Mouse (Mus musculus) hindbrain, embryonic 14.5 days (tissue): ENCODE data around the gene Ap1m1. TPM values are rescaled to one million over a fixed set of nuclear protein-coding genes. Genes with fewer than 3 reads are reported as not detected.

Source experiments
- ATAC-seq: fragments of 200-750 bp; cut with Nextera tagmentation; 2 replicates; pipeline ENCODE4 v1.8.0; 2017; ENCODE audit warnings: moderate number of reproducible peaks, mild to moderate bottlenecking, moderate TSS enrichment, moderate library complexity; ENCODE audit not compliant: low FRiP score
- DNase-seq: peaks from one replicate; pipeline ENCODE4 v3.0.0-alpha.2; 2015; ENCODE audit warnings: low spot score
- H3K27ac ChIP-seq: fragments of 300-500 bp; sonication (generic); 2 replicates; pipeline ENCODE4 v1.5.1; 2014; ENCODE audit warnings: mild to moderate bottlenecking, moderate library complexity
- H3K27me3 ChIP-seq: fragments of 300-500 bp; sonication (generic); 2 replicates; pipeline ENCODE4 v1.6.1; 2014; ENCODE audit warnings: mild to moderate bottlenecking, low read length, mixed read lengths; ENCODE audit not compliant: control insufficient read depth, insufficient read depth
- H3K36me3 ChIP-seq: fragments of 300-500 bp; sonication (generic); replicated peaks from 2 replicates; pipeline ENCODE4 v1.6.1; 2014; ENCODE audit not compliant: control insufficient read depth, insufficient read depth
- H3K4me1 ChIP-seq: fragments of 300-500 bp; sonication (generic); replicated peaks from 2 replicates; pipeline ENCODE4 v1.6.1; 2014; ENCODE audit warnings: antibody characterized with exemption, low read length, mixed read lengths; ENCODE audit not compliant: control insufficient read depth, insufficient read depth
- H3K4me2 ChIP-seq: fragments of 300-500 bp; sonication (generic); replicated peaks from 2 replicates; pipeline ENCODE4 v1.6.1; 2014; ENCODE audit warnings: mild to moderate bottlenecking, moderate library complexity
- H3K4me3 ChIP-seq: fragments of 300-500 bp; sonication (generic); replicated peaks from 2 replicates; pipeline ENCODE4 v1.5.1; 2014; ENCODE audit warnings: mild to moderate bottlenecking, low read length
- H3K9ac ChIP-seq: fragments of 300-500 bp; sonication (generic); 2 replicates; pipeline ENCODE4 v1.6.1; 2014
- H3K9me3 ChIP-seq: fragments of 300-500 bp; sonication (generic); 2 replicates; pipeline ENCODE4 v1.6.1; 2016; ENCODE audit warnings: low read length; ENCODE audit not compliant: control insufficient read depth
- WGBS: fragments of 180-500 bp; shearing (Covaris S2); extraction: QIAGEN DNeasy Blood & Tissue Kit; methylation state at CpG from one replicate; pipeline ENCODE4 v1.1.7; 2014; 5-methylcytosine and 5-hydroxymethylcytosine counted together
- polyA plus RNA-seq: library from polyadenylated mRNA; unstranded; fragments of >200 nt; fragmentation: Nextera tagmentation; extraction: Ambion mirVana; gene quantifications from 2 replicates; pipeline ENCODE4 v1.2.1, GENCODE M21; 2014

The Ap1m1 gene
- polyA plus RNA-seq, 1 experiment from 2014 or later = 212 TPM

DNA sequence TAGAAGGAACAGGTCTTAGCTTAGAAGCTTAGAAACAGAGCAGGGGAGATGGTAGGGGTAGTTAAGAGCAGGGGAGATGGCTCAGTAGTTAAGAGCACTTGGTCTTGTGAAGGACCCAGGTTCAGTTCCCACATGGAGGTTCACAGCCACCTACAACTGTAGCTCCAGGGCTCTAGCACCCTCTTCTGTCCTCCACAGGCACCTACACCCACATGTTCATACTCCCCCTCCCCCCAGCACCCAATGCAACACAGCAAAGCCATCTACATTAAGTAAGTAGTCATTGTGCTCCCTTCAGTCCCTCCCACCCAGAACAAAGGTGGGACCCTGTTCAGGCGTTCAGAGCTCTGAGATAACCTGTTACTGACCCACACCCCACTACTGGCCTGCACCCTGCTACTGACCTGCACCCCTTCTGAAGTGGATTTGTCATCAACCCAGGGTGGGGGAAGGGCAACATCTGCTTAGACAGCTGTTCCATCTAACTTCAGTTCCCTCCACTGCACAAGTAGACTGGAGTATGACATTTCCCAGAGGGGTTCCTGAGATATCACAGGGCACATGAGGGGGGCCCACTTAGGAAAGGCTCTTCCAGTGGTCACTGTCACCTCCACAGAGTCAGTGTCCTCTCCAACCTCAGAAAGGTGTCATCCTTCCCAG lies 33.4 kb downstream of the Ap1m1 start:
- H3K27ac ChIP-seq = no peak overlapping the region
- no peak; the same call in 1 of the 2 replicates for ATAC-seq

DNA sequence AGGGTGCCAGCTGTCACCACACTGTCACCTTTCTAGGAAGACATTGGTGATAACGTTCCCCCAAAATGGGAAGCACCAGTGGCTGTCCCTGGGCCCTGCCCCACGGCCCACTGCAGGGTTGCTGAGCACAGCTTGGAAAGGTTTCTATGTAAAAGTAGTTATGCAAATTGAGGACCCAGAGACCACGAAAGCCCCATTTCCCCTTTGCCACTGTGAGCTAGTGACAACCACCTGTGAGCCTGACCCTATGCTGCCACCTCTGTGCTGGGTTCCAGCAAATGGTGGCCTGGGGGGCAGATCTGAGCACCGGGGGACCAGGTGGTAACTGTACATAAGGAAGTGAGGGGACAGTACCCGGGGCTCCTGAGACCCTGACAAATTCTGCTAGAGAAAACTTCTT lies 34.0 kb downstream of the Ap1m1 start:
- no peaks in the 10 kb centered on the region for H3K9me3 ChIP-seq
- no peaks in the 10 kb centered on the region for H3K27me3 ChIP-seq
- no peaks in the 10 kb centered on the region for H3K4me1 ChIP-seq
- no peak overlapping the region for H3K27ac ChIP-seq
- ATAC-seq (no peak), DNase-seq (no peak)
- H3K4me3 ChIP-seq = no peak overlapping the region
- 75% methylated on average over 5 of the region's 5 CpGs for WGBS
- no peak overlapping the region for H3K4me2 ChIP-seq
- H3K9ac ChIP-seq = no peak overlapping the region
- H3K36me3 ChIP-seq = no peaks in the 10 kb centered on the region

More for the DNA sequence above, 33.4 kb downstream of the Ap1m1 start:
- H3K4me2 ChIP-seq = no peak overlapping the region
- H3K4me3 ChIP-seq = no peak overlapping the region
- H3K27me3 ChIP-seq = no peaks in the 10 kb centered on the region
- no peaks in the 10 kb centered on the region for H3K4me1 ChIP-seq
- no peaks in the 10 kb centered on the region for H3K36me3 ChIP-seq
- DNase-seq = no peak
- H3K9me3 ChIP-seq = no peaks in the 10 kb centered on the region
- WGBS = 78% methylated on average over 1 of the region's 1 CpGs
- H3K9ac ChIP-seq = no peak overlapping the region

DNA sequence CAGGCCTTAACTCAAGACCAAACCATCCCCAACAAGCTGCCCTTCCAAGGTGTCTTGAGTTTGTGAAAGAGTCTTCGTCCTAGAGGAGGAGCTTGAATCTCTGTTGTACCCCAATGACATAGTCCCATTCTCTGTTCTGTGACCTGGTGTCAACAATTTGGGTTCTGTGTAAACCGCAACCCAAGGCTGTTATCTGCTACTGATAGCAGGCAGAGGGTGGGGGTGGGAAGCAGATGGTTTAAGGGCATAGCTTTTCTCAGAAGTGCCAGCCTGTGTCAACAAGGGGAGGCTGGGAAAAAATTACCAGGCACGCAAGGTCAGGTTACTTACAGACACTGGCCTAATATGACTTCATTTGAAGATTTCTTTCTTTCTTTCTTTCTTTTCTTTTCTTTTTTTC lies 37.4 kb downstream of the Ap1m1 start:
- no peak for ATAC-seq
- no peak overlapping the region for H3K4me2 ChIP-seq
- H3K9me3 ChIP-seq = no peaks in the 10 kb centered on the region
- WGBS = 90% methylated on average over 3 of the region's 3 CpGs
- H3K36me3 ChIP-seq = no peaks in the 10 kb centered on the region
- no peak for DNase-seq
- no peaks in the 10 kb centered on the region for H3K27me3 ChIP-seq
- no peaks in the 10 kb centered on the region for H3K4me1 ChIP-seq
- H3K4me3 ChIP-seq = no peak overlapping the region
- no peak overlapping the region for H3K9ac ChIP-seq
- no peak overlapping the region for H3K27ac ChIP-seq

DNA sequence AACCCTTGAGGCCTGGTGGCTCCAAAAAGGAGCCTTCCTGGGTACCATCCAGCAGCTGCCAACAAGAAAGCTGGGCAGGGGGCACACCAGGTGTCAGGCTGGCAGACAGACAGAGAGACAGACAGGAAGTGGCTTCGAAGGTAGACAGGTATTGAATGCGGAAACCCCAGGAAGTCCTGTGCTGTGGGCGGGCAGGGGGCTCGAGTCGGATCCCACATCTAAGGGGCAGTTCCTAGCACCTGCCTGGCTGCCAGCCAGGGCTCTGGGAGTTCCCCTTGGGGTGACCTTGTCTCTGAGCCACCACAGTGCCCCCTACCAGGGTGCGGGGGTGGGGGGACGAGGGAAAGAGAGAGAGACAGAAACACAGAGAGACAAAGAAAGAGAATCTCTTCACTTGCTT lies 39.3 kb downstream of the Ap1m1 start:
- Histone ChIP-seq H3K27me3 (no peaks in the 10 kb centered on the region), H3K4me3 (no peak overlapping the region), H3K27ac (no peak overlapping the region), H3K9me3 (no peaks in the 10 kb centered on the region), H3K36me3 (no peaks in the 10 kb centered on the region), H3K9ac (no peak overlapping the region), H3K4me1 (no peaks in the 10 kb centered on the region), H3K4me2 (no peak overlapping the region)
- WGBS = 76% methylated on average over 7 of the region's 7 CpGs
- DNase-seq (no peak), ATAC-seq (no peak)

DNA sequence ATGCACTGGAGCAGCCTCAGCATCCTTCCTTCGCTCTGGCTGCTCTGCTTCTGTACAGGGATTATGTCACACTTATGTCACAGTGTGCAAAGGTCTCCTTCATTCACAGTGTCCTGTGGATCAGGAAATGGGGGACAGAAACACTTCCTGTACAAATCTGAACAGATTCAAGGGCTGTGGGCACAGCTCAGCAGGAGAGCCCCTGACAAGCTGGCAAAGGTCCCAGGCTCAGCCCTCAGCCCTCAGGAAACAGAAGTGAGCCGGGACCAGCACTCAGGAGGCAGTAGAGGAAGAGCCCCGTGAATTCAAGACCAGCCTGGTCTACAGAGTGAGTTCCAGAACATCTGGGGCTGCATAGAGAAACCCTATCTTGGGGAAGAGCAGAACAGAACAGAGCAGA lies 41.8 kb downstream of the Ap1m1 start:
- no peaks in the 10 kb centered on the region for H3K27me3 ChIP-seq
- WGBS = 40% methylated on average over 3 of the region's 3 CpGs
- DNase-seq (no peak), ATAC-seq (no peak)
- no peak overlapping the region for H3K4me3 ChIP-seq
- no peak overlapping the region for H3K4me2 ChIP-seq
- no peaks in the 10 kb centered on the region for H3K36me3 ChIP-seq
- no peaks in the 10 kb centered on the region for H3K9me3 ChIP-seq
- no peak overlapping the region for H3K9ac ChIP-seq
- no peaks in the 10 kb centered on the region for H3K4me1 ChIP-seq
- H3K27ac ChIP-seq = no peak overlapping the region

DNA sequence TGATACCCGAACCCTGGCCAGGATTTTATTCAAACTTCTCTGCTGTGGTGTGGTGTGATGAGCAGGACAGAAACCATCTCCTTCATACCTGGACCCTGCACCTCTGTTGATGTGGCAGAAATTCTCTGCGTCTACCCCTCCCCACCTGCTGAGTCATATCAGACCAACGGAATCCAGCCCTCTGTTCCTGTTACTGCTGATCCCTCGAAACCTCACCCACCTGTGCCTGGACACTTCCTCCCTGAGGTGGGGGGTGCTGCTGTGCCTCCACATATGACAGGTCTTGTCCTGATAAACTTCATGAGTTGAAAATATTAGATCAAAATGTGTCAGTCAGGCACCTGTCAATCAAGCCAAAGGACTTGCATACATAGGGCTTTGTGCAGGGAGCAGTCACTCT lies 45.5 kb downstream of the Ap1m1 start:
- ATAC-seq (no peak), DNase-seq (no peak)
- H3K36me3 ChIP-seq = no peaks in the 10 kb centered on the region
- H3K9me3 ChIP-seq = no peaks in the 10 kb centered on the region
- H3K27me3 ChIP-seq = no peaks in the 10 kb centered on the region
- H3K4me2 ChIP-seq = no peak overlapping the region
- H3K4me3 ChIP-seq = no peak overlapping the region
- H3K9ac ChIP-seq = no peak overlapping the region
- H3K4me1 ChIP-seq = no peaks in the 10 kb centered on the region
- H3K27ac ChIP-seq = no peak overlapping the region
- WGBS = 79% methylated on average over 4 of the region's 4 CpGs

DNA sequence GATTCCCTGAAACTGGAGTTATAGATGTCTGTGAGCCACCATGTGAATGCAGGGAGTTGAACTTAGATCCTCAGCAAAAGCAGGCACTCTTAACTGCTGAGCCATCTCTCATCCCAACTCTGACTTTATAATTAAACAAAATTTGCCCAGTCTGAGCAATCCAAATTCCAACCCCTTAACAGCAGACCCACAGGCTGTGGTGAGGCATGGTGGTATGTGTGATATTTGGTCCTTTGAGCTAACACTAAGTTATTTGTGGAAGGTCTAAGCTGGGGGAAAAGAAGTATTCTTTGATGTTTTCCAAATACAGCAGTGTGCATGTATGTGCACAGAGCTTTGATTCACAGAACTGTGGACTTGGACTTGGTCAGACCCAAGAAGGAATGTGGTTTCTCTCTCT lies 49.2 kb downstream of the Ap1m1 start:
- H3K27me3 ChIP-seq = no peaks in the 10 kb centered on the region
- no peak overlapping the region for H3K27ac ChIP-seq
- no peak overlapping the region for H3K4me2 ChIP-seq
- H3K9me3 ChIP-seq = no peaks in the 10 kb centered on the region
- H3K4me1 ChIP-seq = no peaks in the 10 kb centered on the region
- H3K36me3 ChIP-seq = no peaks in the 10 kb centered on the region
- no peak overlapping the region for H3K9ac ChIP-seq
- ATAC-seq (no peak), DNase-seq (no peak)
- no peak overlapping the region for H3K4me3 ChIP-seq

DNA sequence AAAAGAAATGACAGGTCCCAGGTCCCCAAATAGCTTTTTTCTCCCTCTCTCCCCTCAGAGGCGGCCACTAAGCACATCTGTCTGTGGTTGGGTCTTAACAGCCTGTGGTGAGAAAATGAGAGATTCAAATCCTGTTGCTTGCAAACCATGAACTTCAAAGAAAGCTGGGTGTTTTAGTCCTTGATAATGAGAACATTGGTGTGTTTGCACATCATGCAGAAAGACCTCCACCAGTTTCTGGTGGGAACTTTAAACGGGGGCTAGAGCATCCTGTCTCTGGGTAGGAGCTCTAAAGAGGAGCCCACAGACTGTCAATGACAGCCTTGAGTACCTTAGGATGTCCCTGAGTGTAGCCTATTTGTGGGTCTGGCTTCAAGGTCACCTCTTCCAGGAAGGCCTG lies 51.3 kb downstream of the Ap1m1 start:
- ATAC-seq = no peak
- H3K9ac ChIP-seq = no peak overlapping the region
- H3K27me3 ChIP-seq = no peaks in the 10 kb centered on the region
- no peaks in the 10 kb centered on the region for H3K4me1 ChIP-seq
- WGBS = 86% methylated on average over 2 of the region's 2 CpGs
- no peak overlapping the region for H3K4me3 ChIP-seq
- DNase-seq = no peak
- H3K27ac ChIP-seq = no peak overlapping the region
- H3K4me2 ChIP-seq = no peak overlapping the region
- H3K36me3 ChIP-seq = no peaks in the 10 kb centered on the region
- H3K9me3 ChIP-seq = no peaks in the 10 kb centered on the region

DNA sequence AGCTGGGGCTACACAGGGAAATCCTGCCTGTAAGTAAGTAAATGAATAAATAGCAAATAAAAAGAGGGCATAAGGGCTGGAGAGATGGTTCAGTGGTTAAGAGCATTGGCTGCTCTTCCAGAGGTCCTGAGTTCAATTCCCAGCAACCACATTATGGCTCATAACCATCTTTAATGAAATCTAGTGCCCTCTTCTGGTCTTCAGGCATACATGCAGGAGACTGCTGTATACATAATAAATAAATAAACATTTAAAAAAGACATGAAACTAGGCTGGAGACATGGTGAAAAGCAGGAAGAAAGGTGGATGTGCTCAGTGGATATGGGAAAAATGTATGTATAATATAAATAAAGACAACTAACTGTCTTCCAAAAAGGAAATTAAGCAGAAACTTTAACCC lies 53.5 kb downstream of the Ap1m1 start:
- Histone ChIP-seq H3K27ac (no peak overlapping the region), H3K36me3 (no peaks in the 10 kb centered on the region), H3K9me3 (no peaks in the 10 kb centered on the region), H3K4me2 (no peak overlapping the region), H3K9ac (no peak overlapping the region), H3K4me1 (no peaks in the 10 kb centered on the region), H3K27me3 (no peaks in the 10 kb centered on the region), H3K4me3 (no peak overlapping the region)
- ATAC-seq (no peak), DNase-seq (no peak)

DNA sequence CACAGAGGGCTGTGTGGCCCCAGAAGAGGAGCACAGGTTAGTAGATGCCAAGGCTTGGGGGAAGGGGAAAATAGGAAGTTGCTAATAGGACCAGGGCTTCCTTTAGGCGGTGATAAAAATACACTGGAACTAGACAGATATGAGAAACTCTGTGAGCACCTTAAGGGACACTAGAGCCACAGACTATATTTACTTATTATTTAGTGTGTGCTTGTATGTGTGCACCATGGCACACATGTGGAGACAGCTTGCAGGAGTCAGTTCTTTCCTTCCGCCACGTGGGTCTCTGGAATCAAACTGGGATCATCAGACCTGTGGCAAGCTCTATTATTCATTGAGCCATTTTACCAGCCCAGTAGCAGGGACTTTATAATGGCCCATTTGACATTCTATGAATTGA lies 55.3 kb downstream of the Ap1m1 start:
- 71% methylated on average over 3 of the region's 3 CpGs for WGBS
- no peaks in the 10 kb centered on the region for H3K4me1 ChIP-seq
- no peak overlapping the region for H3K27ac ChIP-seq
- no peaks in the 10 kb centered on the region for H3K27me3 ChIP-seq
- no peak overlapping the region for H3K9ac ChIP-seq
- DNase-seq (no peak), ATAC-seq (no peak)
- no peaks in the 10 kb centered on the region for H3K36me3 ChIP-seq
- H3K4me2 ChIP-seq = no peak overlapping the region
- H3K4me3 ChIP-seq = no peak overlapping the region
- no peaks in the 10 kb centered on the region for H3K9me3 ChIP-seq
